Mouse (Mus musculus) CD4-positive helper T cell, adult 2 months (primary cell): Measurements from ENCODE around the gene Unc5b.
"Not testable (repeated sequence)": the region's sequence is repeated elsewhere in the genome, so short reads cannot be mapped to it uniquely, and the experiment has no call there.

Experiments used
- DNase-seq: peaks from one replicate; pipeline ENCODE4 v3.0.0-alpha.2; 2012; ENCODE audit warnings: low read depth, missing footprints, low spot score

Unc5b gene

DNA sequence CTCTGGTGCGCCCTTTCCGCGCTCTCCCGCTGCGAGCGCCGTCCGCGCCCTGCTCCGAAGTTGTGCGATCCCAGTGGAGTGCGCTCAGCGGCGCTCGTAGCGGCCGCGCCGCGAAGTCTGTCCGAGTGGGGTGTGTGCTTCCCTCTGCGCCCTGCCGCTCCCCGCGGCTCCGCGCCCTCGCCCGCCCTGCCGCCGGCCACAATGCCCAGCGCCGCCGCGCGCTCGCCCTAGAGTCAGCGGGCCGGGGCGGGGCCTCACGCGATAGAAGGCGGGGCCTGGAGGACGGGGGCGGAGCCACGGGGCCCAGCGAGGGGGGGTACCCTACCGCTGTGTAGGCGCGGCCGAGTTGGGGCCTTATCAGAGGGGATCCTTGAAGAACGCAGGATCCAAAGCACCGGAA, at the start of gene Unc5b:
Unc5b (minus strand) TSS at position 203 of the 400 bp plus-strand sequence.
- DNase-seq: peak; percentile 65

GRCm38 (mm10) chr10:60879817-60880216, 48.4 kb upstream of the Unc5b start:
- DNase-seq: no peak

DNA sequence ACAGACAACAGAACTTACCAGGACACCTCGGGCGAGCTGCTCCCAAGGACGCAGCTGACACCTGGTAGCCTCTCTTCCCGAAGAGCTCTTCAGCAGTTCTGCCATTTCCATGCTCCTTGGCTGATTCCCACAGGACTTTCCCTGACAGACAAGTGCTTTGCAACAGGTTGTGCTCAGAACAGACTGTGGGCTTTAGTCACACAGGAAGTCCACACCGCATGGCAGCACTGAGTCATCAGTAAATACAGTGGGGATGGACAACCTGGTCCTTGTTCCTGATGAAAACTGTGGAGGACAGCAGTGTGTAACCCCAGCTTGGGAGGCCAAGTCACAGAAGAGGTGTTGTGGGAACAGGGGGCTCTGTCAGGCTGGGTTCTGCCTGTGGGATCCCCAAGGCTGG, 45.7 kb upstream of the Unc5b start:
- no peak for DNase-seq

DNA sequence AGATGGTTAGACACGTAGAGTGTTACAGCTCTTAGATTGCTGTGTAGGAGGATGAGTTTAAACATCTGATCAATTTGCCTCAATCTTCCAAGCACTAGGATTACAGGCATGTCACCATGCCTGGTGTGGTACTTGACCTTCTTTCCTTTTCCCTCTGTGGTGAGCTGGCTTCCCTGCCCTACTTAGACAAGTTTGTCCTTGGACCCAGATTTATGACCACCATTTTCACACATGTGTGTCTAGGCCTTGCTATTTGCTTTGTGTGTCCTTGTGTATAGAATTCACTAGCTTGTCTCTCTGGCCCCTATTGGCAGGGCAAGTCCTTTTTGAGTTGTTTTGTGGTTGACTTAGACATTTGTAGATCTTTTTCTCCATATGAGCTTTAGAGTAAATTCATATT, 43.6 kb upstream of the Unc5b start:
- no peak for DNase-seq

- no peak for DNase-seq
Observed at GRCm38 (mm10) chr10:60863318-60863717, 31.9 kb upstream of the Unc5b start.

GRCm38 (mm10) chr10:60862477-60863293, 31.3 kb upstream of the Unc5b start:
- DNase-seq: no peak

DNA sequence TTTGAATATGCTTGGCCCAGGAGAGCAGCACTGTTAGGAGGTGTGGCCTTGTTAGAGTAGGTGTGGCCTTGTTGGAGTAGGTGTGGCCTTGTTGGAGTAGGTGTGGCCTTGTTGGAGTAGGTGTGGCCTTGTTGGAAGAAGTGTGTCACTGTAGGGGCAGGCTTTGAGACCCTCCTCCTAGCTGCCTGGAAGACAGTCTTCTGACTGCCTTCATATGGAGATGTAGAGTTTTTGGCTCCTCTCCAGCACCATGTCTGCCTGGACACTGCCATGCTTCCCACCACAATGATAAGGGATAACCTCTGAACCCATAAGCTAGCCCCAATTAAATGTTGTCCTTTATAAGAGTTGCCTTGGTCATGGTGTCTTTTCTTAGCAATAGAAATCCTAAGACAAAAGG, 13.9 kb upstream of the Unc5b start:
- DNase-seq: not testable (repeated sequence)

DNA sequence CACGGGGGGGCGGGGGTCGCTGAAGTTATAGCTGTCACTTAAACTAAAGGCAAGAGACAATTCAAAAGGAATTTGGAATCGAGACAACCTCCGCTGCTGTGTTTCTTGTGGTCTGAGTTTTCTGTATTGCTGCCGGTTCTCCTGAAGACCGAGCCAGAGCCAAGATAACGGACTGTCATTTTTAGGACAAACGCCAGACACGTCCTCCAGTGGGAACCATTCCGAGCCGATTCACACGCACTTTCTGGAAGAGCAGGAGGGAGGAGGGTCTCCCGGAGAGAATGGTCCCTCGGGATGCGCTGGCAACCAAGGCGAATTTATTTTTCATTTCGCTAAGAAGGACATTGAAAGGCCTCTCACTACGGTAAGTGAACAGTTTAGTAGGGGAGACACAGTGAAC, 7.4 kb upstream of the Unc5b start:
- DNase-seq: no peak

DNA sequence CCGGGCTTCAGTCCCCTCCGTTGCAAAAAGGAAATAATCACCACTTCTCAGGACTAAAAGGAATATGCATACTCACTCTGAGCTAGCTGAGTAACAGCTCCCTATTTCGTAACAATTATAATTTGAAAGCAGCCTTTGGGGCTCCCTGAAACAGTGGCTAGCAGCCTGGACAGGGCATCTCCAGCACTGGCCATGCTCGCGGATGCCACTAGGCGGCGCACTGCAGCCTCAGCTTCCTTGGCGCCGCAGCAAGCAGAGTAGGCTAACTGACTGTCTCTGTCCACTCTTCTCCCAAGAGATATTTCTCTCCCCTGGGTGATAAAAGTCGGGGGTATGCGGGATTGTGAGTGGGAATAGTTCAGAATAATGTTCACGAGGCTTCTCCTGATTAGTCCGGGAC, 3.6 kb upstream of the Unc5b start:
- peak; percentile 31 for DNase-seq

- no peak for DNase-seq
Observed at GRCm38 (mm10) chr10:60832664-60833173, 1.3 kb upstream of the Unc5b start.

DNA sequence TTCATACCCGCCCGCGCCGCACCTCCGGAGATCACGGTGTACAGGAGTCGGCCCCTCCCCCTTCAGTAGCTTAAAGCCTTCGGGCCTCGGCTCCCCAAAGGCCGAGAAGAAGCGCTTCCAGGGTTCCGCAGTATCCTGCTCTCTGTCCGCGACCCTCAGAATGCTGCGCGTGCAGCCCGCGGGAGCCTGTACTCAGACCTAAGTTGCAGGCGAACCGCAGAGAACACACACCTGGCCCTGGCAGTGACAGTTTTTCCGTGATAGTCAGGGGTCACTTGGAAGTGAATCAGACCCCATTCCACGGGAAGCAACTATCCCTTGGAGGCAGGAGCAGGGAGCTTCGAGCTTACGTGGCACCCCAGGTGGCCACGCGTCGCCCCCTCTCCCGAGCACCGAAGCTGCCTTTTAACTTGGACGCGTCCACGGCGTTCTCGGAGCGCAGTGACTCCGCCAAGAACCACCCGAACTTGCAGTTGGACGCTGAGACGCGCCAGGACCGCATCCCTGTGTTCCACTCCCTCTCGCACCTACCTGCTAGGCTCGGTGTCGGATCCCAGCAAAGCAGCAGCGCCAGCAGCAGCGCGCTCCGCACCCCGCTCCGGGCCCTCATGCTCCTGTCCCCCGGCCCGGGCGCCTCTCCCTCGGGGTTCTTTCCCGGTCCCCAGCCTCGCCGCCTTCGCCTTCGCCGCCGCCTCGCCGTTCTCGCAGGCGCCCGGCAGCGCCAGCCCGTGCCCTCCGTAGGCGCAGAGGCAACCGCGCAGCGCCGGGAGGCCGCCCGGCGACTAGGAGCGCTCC, 628 bp downstream of the Unc5b start:
- DNase-seq: no peak

GRCm38 (mm10) chr10:60830000-60830399, 1.4 kb downstream of the Unc5b start:
- no peak for DNase-seq

DNA sequence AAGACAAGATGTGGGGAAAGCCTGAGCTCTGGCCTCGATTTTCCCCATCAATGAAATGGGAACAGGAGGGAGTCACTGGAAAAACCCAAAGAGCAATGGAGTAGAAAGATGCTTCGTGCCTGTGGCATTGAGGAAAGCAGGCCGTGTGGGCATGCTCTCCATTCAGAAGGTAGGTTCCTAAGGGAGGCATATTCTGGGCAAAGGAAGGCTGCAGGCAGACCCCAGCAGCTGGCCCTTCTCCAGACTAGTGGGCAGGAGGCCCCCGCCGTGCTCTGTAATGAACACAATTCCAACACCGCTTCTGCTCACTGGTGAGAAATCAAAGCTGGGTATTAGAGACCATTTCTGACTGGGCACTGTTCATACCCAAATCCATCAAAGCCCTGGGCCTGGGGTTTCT, 2.3 kb downstream of the Unc5b start:
- no peak for DNase-seq

DNA sequence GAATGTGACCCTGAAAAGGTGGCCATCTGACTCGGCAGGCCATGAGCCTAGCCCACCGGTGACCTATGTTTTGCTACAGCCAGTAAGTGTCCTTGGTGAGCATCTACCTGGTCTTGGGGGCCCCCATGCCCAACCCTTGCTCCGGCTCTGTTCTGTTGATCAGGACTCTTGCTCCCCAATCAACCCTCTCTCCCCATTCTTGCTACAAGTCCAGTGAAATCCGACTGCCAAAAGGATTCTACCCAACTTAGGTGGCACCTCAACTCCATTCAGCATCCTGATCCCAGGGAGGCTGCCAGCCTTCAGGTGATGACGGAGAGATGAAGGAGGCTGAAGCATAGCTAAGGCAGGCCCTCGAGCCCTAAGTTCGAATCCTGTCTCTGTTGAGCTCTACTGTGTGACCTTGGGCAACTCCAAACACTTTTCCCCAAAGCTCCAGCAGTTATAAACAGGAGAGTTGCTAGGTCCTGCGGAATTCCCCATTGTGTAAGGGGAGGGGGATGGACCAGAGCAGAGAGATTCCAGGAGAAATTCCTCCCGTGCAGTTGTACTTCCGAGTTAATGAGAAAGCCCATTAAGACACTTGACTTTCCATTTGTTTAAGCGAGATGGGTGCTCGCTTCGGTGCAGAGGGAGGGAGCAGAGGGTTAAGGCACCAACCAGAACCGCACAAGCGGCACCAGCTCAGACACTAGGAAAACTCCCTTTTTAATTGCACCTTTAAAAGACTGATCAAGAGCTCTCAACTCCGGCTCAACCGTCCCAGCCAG, 3.3 kb downstream of the Unc5b start:
- no peak for DNase-seq

- DNase-seq: no peak
Observed at GRCm38 (mm10) chr10:60827266-60827665, 4.1 kb downstream of the Unc5b start.

GRCm38 (mm10) chr10:60826461-60827237, 4.7 kb downstream of the Unc5b start:
- DNase-seq: no peak

GRCm38 (mm10) chr10:60825955-60826354, 5.4 kb downstream of the Unc5b start:
- DNase-seq: no peak

- no peak for DNase-seq
Observed at GRCm38 (mm10) chr10:60823744-60824143, 7.6 kb downstream of the Unc5b start.

- DNase-seq: no peak
Observed at GRCm38 (mm10) chr10:60822641-60823425, 8.5 kb downstream of the Unc5b start.

GRCm38 (mm10) chr10:60821736-60822358, 9.5 kb downstream of the Unc5b start:
- DNase-seq: no peak
